Mouse (Mus musculus) erythroblast, embryonic 14.5 days (primary cell): ENCODE results near the gene Zfp800. TPM values are rescaled to one million over a fixed set of nuclear protein-coding genes. Genes with fewer than 3 reads are reported as not detected.
A peak's percentile ranks its signal among the peaks of the same experiment; 100 is the strongest.

Experiments
- H3K27me3 ChIP-seq: 2 replicates; pipeline ENCODE4 v1.6.1; 2012; ENCODE audit warnings: inconsistent platforms; ENCODE audit not compliant: control insufficient read depth
- H3K36me3 ChIP-seq: 2 replicates; pipeline ENCODE4 v1.6.1; 2012; ENCODE audit warnings: mild to moderate bottlenecking, inconsistent platforms; ENCODE audit not compliant: control insufficient read depth
- H3K4me1 ChIP-seq: 2 replicates; pipeline ENCODE4 v1.6.1; 2012; ENCODE audit warnings: inconsistent platforms; ENCODE audit not compliant: control insufficient read depth
- H3K4me3 ChIP-seq: replicated peaks from 2 replicates; pipeline ENCODE3; 2012; ENCODE audit warnings: moderate library complexity, mild to moderate bottlenecking, inconsistent platforms
- H3K9me3 ChIP-seq: 2 replicates; pipeline ENCODE4 v1.6.1; 2012; ENCODE audit warnings: low read length, inconsistent platforms, mixed read lengths; ENCODE audit not compliant: control insufficient read depth
- GATA1 ChIP-seq: IDR thresholded peaks from 2 replicates; pipeline ENCODE4 v1.6.1; 2012; ENCODE audit warnings: low read length, inconsistent platforms, mixed read lengths
- TAL1 ChIP-seq: IDR thresholded peaks from 3 replicates; pipeline ENCODE4 v1.6.1; 2012; ENCODE audit warnings: low read length, inconsistent platforms, mixed read lengths
- polyA plus RNA-seq: library from polyadenylated mRNA; stranded (reverse); fragments of >175 nt; gene quantifications from 2 replicates; pipeline ENCODE4 v1.2.3, GENCODE M21; 2012

The Zfp800 gene
- polyA plus RNA-seq, 1 experiment, result 1.7 TPM

DNA sequence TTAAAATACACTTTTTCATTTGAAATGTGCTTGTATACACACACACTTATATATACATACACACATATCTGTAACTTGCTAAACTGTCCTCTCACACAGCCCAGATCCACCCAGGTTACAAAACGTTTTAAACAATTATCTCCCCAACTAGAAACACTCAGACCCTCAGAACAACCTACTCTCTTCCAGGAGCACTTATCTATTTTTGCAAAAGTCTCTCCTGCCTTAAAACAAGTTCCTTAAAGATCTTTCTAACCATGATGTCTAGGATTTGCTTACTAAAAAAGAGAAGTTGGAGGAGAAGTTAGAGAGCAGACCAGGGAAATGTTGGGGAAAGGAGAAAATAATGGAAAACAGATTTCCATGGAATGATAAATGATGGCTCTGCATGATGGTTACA, 139.4 kb downstream of the Zfp800 start:
- H3K4me3 ChIP-seq, result peak overlapping the region; percentile 88
- TF ChIP-seq GATA1 (no peak), TAL1 (no peak)
- no peaks in the 10 kb centered on the region for H3K9me3 ChIP-seq
- H3K4me1 ChIP-seq, result peaks cover 47% of the 10 kb centered on the region
- H3K36me3 ChIP-seq, result peaks cover 62% of the 10 kb centered on the region
- no peaks in the 10 kb centered on the region for H3K27me3 ChIP-seq

- TF ChIP-seq GATA1, result no peak
- TF ChIP-seq TAL1, result no peak
- Histone ChIP-seq H3K4me3 (no peak overlapping the region), H3K27me3 (no peaks in the 10 kb centered on the region), H3K4me1 (peaks cover 45% of the 10 kb centered on the region), H3K36me3 (peaks cover 68% of the 10 kb centered on the region), H3K9me3 (no peaks in the 10 kb centered on the region)
Observed at GRCm38 (mm10) chr6:28257772-28258171, 140.0 kb downstream of the Zfp800 start.

DNA sequence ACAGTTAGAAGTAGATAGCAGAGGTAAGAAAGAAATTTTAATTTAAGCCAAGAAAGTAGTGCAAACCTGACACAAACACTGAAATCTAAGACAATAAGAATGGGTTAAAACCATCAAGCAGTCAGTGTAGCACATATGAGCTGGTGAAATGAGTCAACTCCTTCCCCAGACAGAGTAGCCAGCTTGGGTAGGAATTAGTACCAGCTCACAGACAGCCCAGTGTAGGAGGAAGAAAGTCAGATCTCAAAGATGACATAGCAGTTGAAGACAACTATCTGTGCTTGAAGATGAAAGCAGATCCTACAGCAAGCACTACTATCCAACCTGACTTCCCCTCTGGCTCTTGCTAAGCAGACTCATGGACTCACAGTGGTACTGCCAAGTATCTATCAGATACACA, 145.0 kb downstream of the Zfp800 start:
- H3K36me3 ChIP-seq, result peaks cover 96% of the 10 kb centered on the region
- H3K4me1 ChIP-seq, result peaks cover 29% of the 10 kb centered on the region
- H3K9me3 ChIP-seq, result no peaks in the 10 kb centered on the region
- H3K27me3 ChIP-seq, result no peaks in the 10 kb centered on the region
- H3K4me3 ChIP-seq, result no peak overlapping the region
- TF ChIP-seq GATA1, result no peak
- no peak for TF ChIP-seq TAL1

- H3K4me3 ChIP-seq, result no peak overlapping the region
- H3K4me1 ChIP-seq, result peaks cover 14% of the 10 kb centered on the region
- H3K27me3 ChIP-seq, result no peaks in the 10 kb centered on the region
- no peak for TF ChIP-seq GATA1
- TF ChIP-seq TAL1, result no peak
- no peaks in the 10 kb centered on the region for H3K9me3 ChIP-seq
- peaks cover 94% of the 10 kb centered on the region for H3K36me3 ChIP-seq
Observed at GRCm38 (mm10) chr6:28248211-28248610, 149.6 kb downstream of the Zfp800 start.

DNA sequence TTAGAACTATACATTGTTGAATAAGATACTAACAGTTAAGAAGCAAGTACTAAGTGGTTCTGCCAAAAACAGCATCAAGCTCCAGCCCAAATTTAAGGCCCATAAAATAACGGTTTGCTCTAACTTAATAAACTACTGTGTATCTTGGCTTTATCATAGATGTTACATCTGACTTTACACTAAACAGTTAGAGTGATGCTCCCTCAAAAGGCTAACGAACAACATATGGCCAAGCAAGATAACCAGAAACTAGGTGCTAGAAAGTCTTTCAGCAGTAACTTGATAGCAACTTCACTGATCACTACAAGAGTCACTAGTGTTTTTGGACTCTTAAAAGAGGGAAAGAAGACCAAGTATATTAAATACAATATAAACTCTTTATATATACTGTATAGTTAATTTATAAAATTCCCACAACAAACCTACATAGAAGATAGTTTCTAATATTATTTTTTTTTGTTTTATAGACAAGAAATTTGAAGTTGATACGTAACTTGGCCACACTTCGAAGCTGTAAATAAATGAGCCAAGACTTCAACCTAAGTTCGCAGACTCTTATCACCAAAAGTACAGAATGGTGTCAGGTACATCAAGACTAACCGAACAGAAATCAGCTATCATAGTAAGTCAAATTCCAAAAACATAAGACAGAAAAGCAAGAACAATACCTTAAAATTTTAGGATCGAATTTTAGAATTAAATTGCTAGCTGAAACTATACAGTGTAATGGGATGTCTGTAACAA, 165.0 kb downstream of the Zfp800 start:
- Histone ChIP-seq H3K4me1 (peaks cover 80% of the 10 kb centered on the region), H3K36me3 (peaks cover 83% of the 10 kb centered on the region), H3K4me3 (peak overlapping the region; percentile 47), H3K9me3 (peaks cover 2% of the 10 kb centered on the region; the same call in 1 of the 2 replicates), H3K27me3 (no peaks in the 10 kb centered on the region)
- TF ChIP-seq GATA1, result peak; percentile 85
- TF ChIP-seq TAL1, result peak; percentile 86

DNA sequence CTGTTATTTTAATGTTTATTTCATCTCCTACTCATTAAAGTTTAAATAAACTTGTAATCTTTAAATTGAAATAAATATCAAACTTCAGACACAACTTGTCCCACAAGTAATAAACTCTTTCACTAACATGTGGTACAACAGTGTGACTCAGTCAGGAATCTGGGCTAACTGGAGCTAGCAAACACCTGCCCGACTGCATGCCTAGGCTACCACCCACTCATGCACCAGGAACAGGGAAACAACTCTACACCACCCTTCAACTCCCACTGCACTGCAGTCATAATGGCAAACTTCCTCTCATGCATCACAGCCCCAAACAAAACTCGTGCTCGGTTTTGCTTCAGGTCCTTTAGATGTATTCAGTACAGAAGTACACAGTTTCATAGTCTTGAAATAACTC, 169.7 kb downstream of the Zfp800 start:
- no peak for TF ChIP-seq GATA1
- no peak for TF ChIP-seq TAL1
- Histone ChIP-seq H3K4me3 (no peak overlapping the region), H3K4me1 (peaks cover 51% of the 10 kb centered on the region), H3K9me3 (peaks cover 2% of the 10 kb centered on the region; the same call in 1 of the 2 replicates), H3K27me3 (no peaks in the 10 kb centered on the region), H3K36me3 (peaks cover 91% of the 10 kb centered on the region)

- no peak overlapping the region for H3K4me3 ChIP-seq
- H3K4me1 ChIP-seq, result peaks cover 26% of the 10 kb centered on the region
- TF ChIP-seq GATA1, result no peak
- no peaks in the 10 kb centered on the region for H3K9me3 ChIP-seq
- H3K36me3 ChIP-seq, result peaks cover 77% of the 10 kb centered on the region
- no peaks in the 10 kb centered on the region for H3K27me3 ChIP-seq
Observed at GRCm38 (mm10) chr6:28221017-28221416, 176.8 kb downstream of the Zfp800 start.

- TF ChIP-seq TAL1 (no peak), GATA1 (no peak)
- no peaks in the 10 kb centered on the region for H3K27me3 ChIP-seq
- H3K4me1 ChIP-seq, result peaks cover 41% of the 10 kb centered on the region
- H3K4me3 ChIP-seq, result no peak overlapping the region
- no peaks in the 10 kb centered on the region for H3K9me3 ChIP-seq
- peaks cover 63% of the 10 kb centered on the region for H3K36me3 ChIP-seq
Observed at GRCm38 (mm10) chr6:28218386-28218785, 179.4 kb downstream of the Zfp800 start.

- peaks cover 44% of the 10 kb centered on the region for H3K36me3 ChIP-seq
- TF ChIP-seq TAL1, result no peak
- TF ChIP-seq GATA1, result no peak
- peak overlapping the region; percentile 87 for H3K4me3 ChIP-seq
- H3K4me1 ChIP-seq, result peaks cover 29% of the 10 kb centered on the region
- H3K9me3 ChIP-seq, result no peaks in the 10 kb centered on the region
- no peaks in the 10 kb centered on the region for H3K27me3 ChIP-seq
Observed at GRCm38 (mm10) chr6:28215268-28215954, 182.4 kb downstream of the Zfp800 start.
